Mouse (Mus musculus) brain, embryonic 14.5 days (tissue): ENCODE results near the gene B3glct.

Experiments used
- CTCF ChIP-seq: fragments of 200-500 bp; IDR thresholded peaks from 2 replicates; pipeline ENCODE4 v1.5.1; 2012; ENCODE audit warnings: inconsistent platforms, mild to moderate bottlenecking, moderate library complexity, borderline replicate concordance; ENCODE audit not compliant: insufficient read depth, insufficient read length; ENCODE audit errors: extremely low read depth
- POLR2A ChIP-seq: fragments of 200-500 bp; IDR thresholded peaks from 2 replicates; pipeline ENCODE4 v1.6.1; 2012; ENCODE audit warnings: mild to moderate bottlenecking, inconsistent platforms, borderline replicate concordance; ENCODE audit not compliant: poor library complexity, insufficient read depth, insufficient read length, severe bottlenecking; ENCODE audit errors: extremely low read depth

- TF ChIP-seq CTCF (no peak), POLR2A (no peak)
Observed at GRCm38 (mm10) chr5:149648196-149648595, 29.8 kb upstream of the B3glct start.
